Mouse (Mus musculus) C2C12 (cell line): ENCODE measurements around the gene Ptges.

Source experiments
- CEBPB ChIP-seq: IDR thresholded peaks from one replicate; pipeline ENCODE4 v1.6.1; 2011; ENCODE audit warnings: low read depth, mild to moderate bottlenecking, control low read depth, moderate library complexity
- CTCF ChIP-seq: IDR thresholded peaks from one replicate; pipeline ENCODE4 v1.5.1; 2011; ENCODE audit not compliant: control insufficient read depth, insufficient read depth, insufficient read length

- no peak for TF ChIP-seq CTCF
- TF ChIP-seq CEBPB, result no peak
Observed at GRCm38 (mm10) chr2:30864968-30865381, 64.7 kb downstream of the Ptges start.
